Mouse (Mus musculus): ENCODE measurements around the gene Calhm1.

DNA sequence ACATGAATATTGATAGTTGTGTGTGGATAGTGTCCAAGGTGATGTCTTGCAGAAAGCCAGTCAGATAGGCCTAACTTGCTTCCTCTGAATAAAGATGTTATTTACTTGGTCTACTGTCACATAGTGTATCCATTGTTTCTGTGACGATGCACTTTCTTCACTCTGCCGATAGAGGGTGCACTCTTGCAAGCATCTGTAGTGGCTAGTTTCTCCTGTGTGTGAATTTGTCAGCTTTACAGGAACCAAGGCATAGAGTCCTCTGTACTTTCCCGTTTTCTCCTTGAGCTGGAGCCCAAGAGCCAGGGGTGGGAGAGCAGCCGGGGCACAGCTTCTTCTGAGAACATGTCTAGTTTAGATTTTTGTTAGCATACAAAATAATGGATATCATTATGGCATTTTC lies 23.0 kb downstream of the Calhm1 start:
- TF ChIP-seq CTCF (conservative IDR thresholded peaks at IDR 0.05; ENCODE audit: low read length) (peak; percentile 69), POU5F1 (IDR thresholded peaks at IDR 0.05; ENCODE audit: borderline replicate concordance, low read length) (no peak), NANOG (IDR thresholded peaks at IDR 0.05; ENCODE audit: borderline replicate concordance, low read length) (no peak)

Data from E14TG2a.4 (cell line).